Mouse (Mus musculus) neural tube, embryonic 11.5 days (tissue): Measurements from ENCODE around the gene Foxp1. TPM values are rescaled to one million over a fixed set of nuclear protein-coding genes. Genes with fewer than 3 reads are reported as not detected.

Source experiments
- ATAC-seq: fragments of 200-750 bp; cut with Nextera tagmentation; 2 replicates; pipeline ENCODE4 v1.8.0; 2017; ENCODE audit warnings: moderate number of reproducible peaks, mild to moderate bottlenecking, moderate TSS enrichment, moderate library complexity; ENCODE audit not compliant: insufficient read depth, low FRiP score, low TSS enrichment
- DNase-seq: peaks from one replicate; pipeline ENCODE4 v3.0.0-alpha.2; 2015; ENCODE audit warnings: low spot score
- H3K27ac ChIP-seq: fragments of 300-500 bp; sonication (generic); 2 replicates; pipeline ENCODE4 v1.5.1; 2014; ENCODE audit warnings: low read depth, mild to moderate bottlenecking, low read length
- H3K27me3 ChIP-seq: fragments of 300-500 bp; sonication (generic); 2 replicates; pipeline ENCODE4 v1.6.1; 2014; ENCODE audit warnings: mild to moderate bottlenecking, low read length, mixed read lengths; ENCODE audit not compliant: control insufficient read depth, insufficient read depth
- H3K36me3 ChIP-seq: fragments of 300-500 bp; sonication (generic); 2 replicates; pipeline ENCODE4 v1.6.1; 2014; ENCODE audit warnings: mild to moderate bottlenecking, low read length, moderate library complexity, mixed read lengths; ENCODE audit not compliant: control insufficient read depth, insufficient read depth
- H3K4me1 ChIP-seq: fragments of 300-500 bp; sonication (generic); 2 replicates; pipeline ENCODE4 v1.6.1; 2014; ENCODE audit warnings: low read length, mixed read lengths; ENCODE audit not compliant: control insufficient read depth, insufficient read depth
- H3K4me2 ChIP-seq: fragments of 300-500 bp; sonication (generic); 2 replicates; pipeline ENCODE4 v1.6.1; 2014; ENCODE audit warnings: low read depth, mild to moderate bottlenecking, moderate library complexity
- H3K4me3 ChIP-seq: fragments of 300-500 bp; sonication (generic); 2 replicates; pipeline ENCODE4 v1.5.1; 2014; ENCODE audit warnings: low read depth, low read length
- H3K9ac ChIP-seq: fragments of 300-500 bp; sonication (generic); 2 replicates; pipeline ENCODE4 v1.6.1; 2014; ENCODE audit warnings: mild to moderate bottlenecking, low read length
- H3K9me3 ChIP-seq: fragments of 300-500 bp; sonication (generic); 2 replicates; pipeline ENCODE4 v1.6.1; 2016; ENCODE audit warnings: low read length; ENCODE audit not compliant: control insufficient read depth
- WGBS: fragments of 180-500 bp; shearing (Covaris S2); extraction: QIAGEN DNeasy Blood & Tissue Kit; methylation state at CpG from one replicate; pipeline ENCODE4 v1.1.7; 2014; 5-methylcytosine and 5-hydroxymethylcytosine counted together
- polyA plus RNA-seq: library from polyadenylated mRNA; unstranded; fragments of >200 nt; fragmentation: Nextera tagmentation; extraction: Ambion mirVana; gene quantifications from 2 replicates; pipeline ENCODE4 v1.2.1, GENCODE M21; 2014

Foxp1 gene
- polyA plus RNA-seq, 1 experiment from 2014 or later, result 116 TPM

DNA sequence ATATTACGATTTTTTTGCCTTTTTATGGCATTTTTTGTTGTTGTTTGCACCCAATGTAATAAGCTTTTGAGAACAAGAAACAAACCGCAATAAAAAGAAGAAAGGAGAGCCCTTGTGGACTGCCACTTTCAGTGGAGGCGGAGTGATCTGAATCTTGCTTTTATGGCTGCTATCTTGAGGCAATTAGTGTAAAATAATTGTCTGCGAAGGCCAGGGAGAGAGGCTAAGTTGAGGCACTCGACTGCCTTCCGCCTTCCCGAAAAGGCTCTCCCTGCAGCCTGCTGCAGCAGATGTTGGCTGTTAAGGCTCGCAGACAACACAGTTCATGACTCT, 37.7 kb downstream of the Foxp1 start:
- Histone ChIP-seq H3K27ac (peak overlapping the region; percentile 58), H3K4me2 (peak overlapping the region; percentile 26), H3K4me3 (no peak overlapping the region), H3K9me3 (no peaks in the 10 kb centered on the region), H3K27me3 (no peaks in the 10 kb centered on the region), H3K9ac (peak overlapping the region; percentile 7), H3K36me3 (no peaks in the 10 kb centered on the region), H3K4me1 (peaks cover 15% of the 10 kb centered on the region)
- ATAC-seq (peak; percentile 45; the same call in 1 of the 2 replicates), DNase-seq (no peak)
- WGBS, result 15% methylated on average over 8 of the region's 8 CpGs

DNA sequence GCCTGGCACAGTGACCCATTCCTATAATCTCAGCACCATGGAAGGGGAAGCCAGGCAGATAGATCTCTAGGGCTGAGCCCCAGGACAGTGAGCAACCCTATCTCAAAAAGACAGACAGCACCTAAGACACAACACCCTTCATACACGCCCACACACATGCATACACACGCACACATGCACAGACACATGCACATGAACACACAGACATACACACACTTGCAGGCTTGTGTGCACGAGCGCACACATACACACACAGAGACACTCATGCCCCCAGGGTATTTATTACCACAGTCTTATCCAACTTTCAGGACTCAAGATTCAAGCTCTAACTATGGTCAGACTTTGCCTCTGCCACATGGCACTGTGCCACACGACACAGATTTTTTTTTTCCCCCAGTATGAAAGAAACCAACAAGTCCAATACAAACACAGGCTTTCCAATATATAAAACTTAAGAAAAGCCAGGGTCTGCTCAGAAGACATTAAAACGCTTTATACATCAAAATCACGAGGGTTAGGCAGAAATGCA, 38.3 kb downstream of the Foxp1 start:
- no peak overlapping the region for H3K27ac ChIP-seq
- no peaks in the 10 kb centered on the region for H3K36me3 ChIP-seq
- H3K4me1 ChIP-seq, result peaks cover 15% of the 10 kb centered on the region
- H3K9ac ChIP-seq, result no peak overlapping the region
- 73% methylated on average over 7 of the region's 7 CpGs for WGBS
- H3K4me2 ChIP-seq, result no peak overlapping the region
- no peak overlapping the region for H3K4me3 ChIP-seq
- DNase-seq, result no peak
- no peak for ATAC-seq
- H3K9me3 ChIP-seq, result no peaks in the 10 kb centered on the region
- H3K27me3 ChIP-seq, result no peaks in the 10 kb centered on the region

DNA sequence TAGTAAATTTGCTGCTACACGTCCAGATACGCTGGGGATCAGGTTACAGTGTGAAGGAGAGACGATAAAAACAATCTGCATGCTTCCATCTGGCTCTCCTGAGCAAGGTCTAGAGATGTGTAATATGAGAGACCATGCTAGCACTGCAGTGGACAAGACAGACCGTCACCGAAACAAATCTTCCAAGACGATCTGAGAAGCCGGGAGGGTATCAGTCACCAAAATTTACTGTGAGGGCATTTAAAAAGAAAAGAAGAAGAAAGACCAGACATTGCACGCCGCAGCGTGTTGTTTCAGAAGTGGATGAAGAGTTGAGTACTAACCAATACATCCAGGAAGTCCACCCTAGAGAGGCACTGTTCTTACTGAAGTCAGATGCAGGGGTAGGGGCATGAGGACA, 39.0 kb downstream of the Foxp1 start:
- 59% methylated on average over 10 of the region's 10 CpGs for WGBS
- no peak overlapping the region for H3K4me3 ChIP-seq
- H3K9ac ChIP-seq, result no peak overlapping the region
- no peaks in the 10 kb centered on the region for H3K9me3 ChIP-seq
- no peaks in the 10 kb centered on the region for H3K36me3 ChIP-seq
- peaks cover 15% of the 10 kb centered on the region for H3K4me1 ChIP-seq
- H3K27ac ChIP-seq, result no peak overlapping the region
- H3K4me2 ChIP-seq, result 0 out of 2 replicates have a peak overlapping the region, but pooled peaks have one; percentile 19
- ATAC-seq, result no peak
- no peak for DNase-seq
- H3K27me3 ChIP-seq, result no peaks in the 10 kb centered on the region

DNA sequence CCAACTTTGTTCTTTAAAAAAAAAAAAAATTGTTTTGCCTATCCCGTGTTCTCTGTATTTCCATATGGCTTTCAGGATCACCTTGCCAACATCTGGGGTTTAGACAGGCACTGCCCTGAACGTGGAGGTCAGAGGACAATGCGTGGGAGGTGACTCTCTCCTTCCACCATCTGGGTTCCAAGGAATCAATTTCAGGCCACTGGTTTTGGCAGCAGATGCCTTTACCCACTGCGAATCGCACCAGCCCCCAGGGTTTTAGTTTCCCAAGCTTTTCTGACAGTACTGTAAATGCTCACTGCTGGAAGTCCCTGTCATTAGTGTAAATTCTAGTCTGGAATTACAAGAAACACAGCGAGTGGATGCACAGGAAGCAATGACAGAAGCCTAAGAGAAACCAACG, 41.0 kb downstream of the Foxp1 start:
- ATAC-seq (no peak), DNase-seq (no peak)
- Histone ChIP-seq H3K27me3 (no peaks in the 10 kb centered on the region), H3K4me3 (no peak overlapping the region), H3K27ac (no peak overlapping the region), H3K4me2 (no peak overlapping the region), H3K36me3 (no peaks in the 10 kb centered on the region), H3K9ac (no peak overlapping the region), H3K4me1 (peaks cover 15% of the 10 kb centered on the region), H3K9me3 (no peaks in the 10 kb centered on the region)
- WGBS, result 51% methylated on average over 7 of the region's 7 CpGs

DNA sequence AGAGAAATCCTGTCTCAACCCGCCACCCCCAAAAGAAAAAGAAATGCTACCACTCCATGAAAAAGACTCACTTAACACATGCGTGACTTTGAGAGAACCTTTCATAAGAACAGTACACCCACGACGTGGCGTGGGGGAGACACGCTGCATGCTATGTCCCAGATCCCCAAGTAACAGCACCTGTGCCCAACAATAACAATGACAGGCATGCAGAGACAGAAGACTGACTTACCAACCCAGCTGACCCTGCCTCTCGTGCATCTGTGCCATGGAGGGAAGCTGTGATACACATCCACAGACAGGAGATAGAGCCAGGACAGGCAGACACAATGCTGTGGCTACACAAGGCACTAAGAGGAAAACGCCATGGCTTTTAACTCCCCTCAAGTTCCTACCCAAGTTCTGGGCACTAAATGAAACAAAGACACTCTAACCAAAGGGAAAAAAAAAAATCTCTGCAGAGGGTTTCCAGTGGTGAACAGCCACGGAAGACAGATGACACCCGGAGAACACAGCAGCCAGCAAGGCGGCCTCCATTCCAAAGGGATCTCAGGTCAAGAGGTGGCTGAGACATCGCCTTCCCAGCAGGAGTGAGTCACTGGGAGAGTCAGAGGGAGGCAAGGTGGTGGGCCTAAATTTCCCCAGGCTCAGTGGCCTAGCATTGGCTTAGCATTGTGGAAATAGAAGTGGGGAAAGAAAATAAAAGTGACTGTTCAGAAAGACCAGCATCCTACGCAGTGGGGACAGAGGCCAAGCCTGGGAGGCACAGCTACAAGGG, 43.5 kb downstream of the Foxp1 start:
- Histone ChIP-seq H3K4me3 (no peak overlapping the region), H3K4me1 (peaks cover under 1% of the 10 kb centered on the region), H3K36me3 (no peaks in the 10 kb centered on the region), H3K4me2 (no peak overlapping the region), H3K27ac (no peak overlapping the region), H3K9me3 (no peaks in the 10 kb centered on the region), H3K9ac (no peak overlapping the region), H3K27me3 (no peaks in the 10 kb centered on the region)
- WGBS, result 78% methylated on average over 13 of the region's 13 CpGs
- DNase-seq, result no peak
- ATAC-seq, result no peak

DNA sequence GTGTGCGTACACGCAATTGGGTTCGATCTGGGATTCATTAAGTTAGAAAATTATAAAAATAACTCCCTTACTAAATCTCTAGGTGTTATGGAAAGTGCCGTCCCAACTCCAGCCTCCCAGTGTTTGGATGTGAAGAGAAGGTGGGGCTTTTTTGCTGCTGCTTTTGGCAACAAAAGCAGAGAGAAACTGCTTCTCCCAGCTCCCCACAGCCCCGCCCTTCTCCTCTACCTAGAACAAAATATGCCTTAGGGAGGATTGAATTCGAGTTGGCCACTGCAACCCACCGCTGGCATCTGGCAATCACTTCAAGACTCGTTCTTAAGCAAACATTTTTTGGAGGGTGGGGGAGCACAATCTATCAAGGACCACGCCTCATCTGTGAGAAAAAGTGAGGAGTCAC, 47.5 kb downstream of the Foxp1 start:
- Histone ChIP-seq H3K9ac (no peak overlapping the region), H3K9me3 (no peaks in the 10 kb centered on the region), H3K27me3 (no peaks in the 10 kb centered on the region), H3K4me3 (no peak overlapping the region), H3K27ac (no peak overlapping the region), H3K36me3 (no peaks in the 10 kb centered on the region), H3K4me1 (0 out of 2 replicates have a peak, but pooled peaks cover 6% of the 10 kb centered on the region), H3K4me2 (no peak overlapping the region)
- DNase-seq (no peak), ATAC-seq (no peak)
- WGBS, result 85% methylated on average over 9 of the region's 9 CpGs

DNA sequence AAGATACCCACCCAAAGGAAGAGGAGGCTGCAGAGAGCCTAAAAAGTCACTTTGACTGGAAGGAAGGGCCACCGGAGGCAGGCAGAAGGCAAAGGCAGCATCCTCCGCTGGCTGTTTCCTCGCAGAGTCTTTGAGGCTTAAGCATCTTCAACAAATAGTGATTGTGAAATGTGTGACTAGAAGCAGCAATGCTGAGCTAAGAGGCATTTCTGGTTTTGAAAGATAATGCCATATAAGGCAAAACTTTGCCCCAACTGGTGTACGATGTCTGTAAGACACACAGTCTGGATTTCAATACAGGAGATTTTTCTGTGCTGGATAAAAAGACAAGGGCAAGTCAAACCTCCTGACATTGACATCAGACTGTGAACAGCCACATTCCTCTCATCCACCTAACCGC, 51.6 kb downstream of the Foxp1 start:
- 85% methylated on average over 5 of the region's 5 CpGs for WGBS

DNA sequence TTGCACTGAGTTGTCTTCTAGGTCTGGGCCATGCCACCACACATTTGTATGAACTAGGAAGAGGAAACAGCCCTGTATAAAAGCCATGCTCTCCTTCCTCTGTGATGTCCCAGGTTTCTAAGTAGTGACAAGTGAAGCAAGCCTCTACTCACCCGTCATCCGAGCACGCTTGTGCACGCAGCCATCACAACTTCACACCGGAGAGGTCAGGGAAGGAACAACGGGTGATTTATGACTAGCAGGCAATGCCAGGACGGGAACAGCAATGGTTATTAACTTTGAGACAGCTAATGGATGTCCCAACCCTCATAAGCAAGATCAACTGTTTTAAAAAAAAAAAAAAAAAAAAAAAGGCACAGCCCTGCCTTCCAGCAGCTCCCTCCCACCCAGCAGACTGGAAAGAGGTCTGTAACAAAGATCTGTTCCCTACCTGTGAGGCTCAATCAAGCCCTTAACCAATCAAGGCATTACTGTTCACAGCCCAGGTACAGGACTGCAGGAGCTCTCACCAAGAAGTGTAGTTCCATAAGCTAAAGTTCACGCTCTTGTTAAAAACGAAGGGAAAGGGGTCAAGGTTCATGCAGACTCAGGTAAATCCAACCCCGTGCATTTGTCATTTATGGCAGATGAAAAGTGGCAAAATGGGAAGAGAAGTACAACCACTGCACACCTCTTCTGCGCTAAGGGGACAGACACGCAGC, 53.2 kb downstream of the Foxp1 start:
- no peak for ATAC-seq
- no peaks in the 10 kb centered on the region for H3K9me3 ChIP-seq
- no peak overlapping the region for H3K4me2 ChIP-seq
- H3K4me3 ChIP-seq, result no peak overlapping the region
- WGBS, result 59% methylated on average over 12 of the region's 12 CpGs
- DNase-seq, result no peak
- H3K27ac ChIP-seq, result no peak overlapping the region
- peaks cover 19% of the 10 kb centered on the region for H3K4me1 ChIP-seq
- no peak overlapping the region for H3K9ac ChIP-seq
- no peaks in the 10 kb centered on the region for H3K27me3 ChIP-seq
- H3K36me3 ChIP-seq, result no peaks in the 10 kb centered on the region

More for the DNA sequence above, 51.6 kb downstream of the Foxp1 start:
- Histone ChIP-seq H3K36me3 (no peaks in the 10 kb centered on the region), H3K4me2 (no peak overlapping the region), H3K4me1 (peaks cover 19% of the 10 kb centered on the region), H3K9ac (no peak overlapping the region), H3K9me3 (no peaks in the 10 kb centered on the region), H3K27me3 (no peaks in the 10 kb centered on the region), H3K4me3 (no peak overlapping the region), H3K27ac (no peak overlapping the region)
- ATAC-seq (no peak), DNase-seq (no peak)
